Mouse (Mus musculus) ovary, adult 2 months (tissue): ENCODE results near the gene Gm6676. TPM values are rescaled to one million over a fixed set of nuclear protein-coding genes. Genes with fewer than 3 reads are reported as not detected.

ENCODE experiments used
- polyA plus RNA-seq: library from polyadenylated mRNA; depleted of rRNA; stranded (reverse); fragments of >200 nt; gene quantifications from 2 replicates; pipeline ENCODE4 v1.2.3, GENCODE M21; 2012; rRNA removed

Gm6676 gene
- not detected in 2 replicates for polyA plus RNA-seq

GRCm38 (mm10) chr14:7125312-7125711 lies at the start of gene Gm6676:
TSS of gene Gm6676 (minus strand) at chr14:7125412.

GRCm38 (mm10) chr14:7174483-7174971 lies 49.3 kb upstream of the Gm6676 start, which contains the start of gene Gm3512:
TSS of gene Gm3512 (minus strand) at chr14:7174533.

GRCm38 (mm10) chr14:7100521-7100920 lies 24.7 kb downstream of the Gm6676 start, which contains the start of gene Gm3696:
TSS of gene Gm3696 (minus strand) at chr14:7100621.

Other genes with a start within 250 kb of the Gm6676 start
- not detected in 2 replicates for gene Gm3667, start 235.4 kb downstream of the Gm6676 start, polyA plus RNA-seq
- not detected in 2 replicates for gene Gm6356, start 151.6 kb downstream of the Gm6676 start, polyA plus RNA-seq
- gene Gm10406, start 98.0 kb downstream of the Gm6676 start, polyA plus RNA-seq = not detected in 2 replicates
- not detected in 2 replicates for gene Gm3685, start 80.4 kb downstream of the Gm6676 start, polyA plus RNA-seq
- gene Gm3696, start 24.8 kb downstream of the Gm6676 start, polyA plus RNA-seq = 0.12 TPM in 1 of 2 replicates, not detected in the other
- not detected in 2 replicates for gene Gm3512, start 49.1 kb upstream of the Gm6676 start, polyA plus RNA-seq
- gene Gm16434, start 69.1 kb upstream of the Gm6676 start, polyA plus RNA-seq = not detected in 2 replicates
- not detected in 2 replicates for gene Gm3727, start 139.3 kb upstream of the Gm6676 start, polyA plus RNA-seq
- gene Gm3739, start 189.6 kb upstream of the Gm6676 start, polyA plus RNA-seq = 0.09 TPM in 1 of 2 replicates, not detected in the other
- gene Gm5797, start 207.0 kb upstream of the Gm6676 start, polyA plus RNA-seq = not detected in 2 replicates
- gene Gm8374, start 239.7 kb upstream of the Gm6676 start, polyA plus RNA-seq = not detected in 2 replicates